Mouse (Mus musculus): ENCODE measurements at regions not wholly inside any gene's neighbourhood (a gene's known extent, or its start where the extent isn't known, plus 50 kb on each side); places are given as distances from the start of the nearest gene placed in this dataset.

DNA sequence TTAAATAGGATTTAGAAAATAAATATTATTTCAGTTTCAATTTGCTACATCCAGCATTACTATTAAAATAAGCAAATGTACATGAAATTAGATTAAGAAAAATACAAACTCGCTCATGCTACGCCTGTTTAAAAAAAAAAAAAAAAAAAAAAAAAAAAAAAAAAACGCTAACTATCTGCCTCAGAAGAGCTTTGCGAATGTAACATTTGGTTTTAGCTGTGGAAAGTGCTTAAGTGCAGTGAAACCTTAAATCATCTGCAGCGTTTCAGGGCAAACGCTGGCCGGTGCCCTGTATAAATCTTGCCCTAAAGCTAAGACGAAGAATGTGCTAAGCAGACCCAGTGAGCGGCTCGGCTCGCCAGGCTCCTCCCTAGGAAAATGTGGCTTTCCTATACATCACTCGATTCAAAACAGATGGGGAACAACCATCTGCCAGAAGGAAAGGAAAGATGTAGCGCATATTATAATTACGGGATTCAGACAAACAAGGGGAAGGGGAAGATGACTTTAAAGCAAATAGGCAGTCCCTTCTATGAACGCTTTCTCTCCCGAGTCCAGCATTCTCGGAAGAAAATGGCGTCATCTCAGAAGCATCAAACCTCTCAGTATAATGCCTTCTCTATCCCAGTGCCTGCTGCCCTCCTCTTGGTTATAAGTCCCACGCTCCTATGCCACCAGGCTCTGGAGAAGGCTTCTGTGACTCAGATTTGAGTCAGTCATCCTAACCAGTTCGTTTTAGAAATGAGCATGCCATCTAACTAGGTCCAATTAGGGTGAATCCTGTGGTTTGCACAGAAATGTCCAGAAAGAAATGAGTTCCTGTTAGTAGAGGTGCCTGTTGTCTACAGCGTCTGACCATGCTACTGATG, 105.2 kb upstream of the Supt20 start:
- Histone ChIP-seq H3K4me1 (ENCODE audit: insufficient read depth) (no peaks in the 10 kb centered on the region), H3K27ac (ENCODE audit: low read depth, low read length) (peak overlapping the region; percentile 80), H3K9ac (peak overlapping the region; percentile 37), H3K4me2 (ENCODE audit: low read depth) (no peak overlapping the region; the same call in 1 of the 2 replicates), H3K27me3 (ENCODE audit: insufficient read depth, low read length) (no peaks in the 10 kb centered on the region), H3K9me3 (ENCODE audit: low read length) (no peaks in the 10 kb centered on the region), H3K36me3 (ENCODE audit: insufficient read depth) (no peaks in the 10 kb centered on the region), H3K4me3 (ENCODE audit: low read depth, low read length) (0 out of 2 replicates have a peak overlapping the region, but pooled peaks have one; percentile 5)
- TF ChIP-seq CTCF (IDR thresholded peaks at IDR 0.05; ENCODE audit: low read depth): no peak
- WGBS: 64% methylated on average over 21 of the region's 21 CpGs
- DNase-seq (peak; percentile 79), ATAC-seq (peak; percentile 83)

DNA sequence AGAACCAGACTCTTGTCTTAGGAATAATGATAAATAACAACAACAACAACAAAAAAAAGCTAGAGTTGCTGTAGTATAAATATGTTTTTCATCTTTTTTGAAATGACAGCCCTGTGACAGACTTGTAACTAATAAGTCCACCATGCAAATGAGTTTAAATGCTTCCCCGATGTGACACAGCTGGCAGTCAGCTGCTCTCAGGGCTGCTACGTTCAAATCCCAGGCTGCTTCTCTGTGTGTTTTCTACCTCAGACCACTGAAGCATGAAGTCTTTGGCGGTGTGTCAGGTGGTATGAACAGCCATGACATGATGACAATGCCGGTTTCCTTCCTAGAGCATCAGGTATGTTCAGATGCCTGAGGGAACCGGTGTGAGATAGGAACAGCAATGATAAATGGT, 104.4 kb upstream of the Supt20 start:
- Histone ChIP-seq H3K9ac (no peak overlapping the region), H3K4me1 (ENCODE audit: insufficient read depth) (no peaks in the 10 kb centered on the region), H3K4me2 (ENCODE audit: low read depth) (no peak overlapping the region), H3K27me3 (ENCODE audit: insufficient read depth, low read length) (no peaks in the 10 kb centered on the region), H3K4me3 (ENCODE audit: low read depth, low read length) (no peak overlapping the region), H3K9me3 (ENCODE audit: low read length) (no peaks in the 10 kb centered on the region), H3K27ac (ENCODE audit: low read depth, low read length) (no peak overlapping the region), H3K36me3 (ENCODE audit: insufficient read depth) (no peaks in the 10 kb centered on the region)
- no peak for TF ChIP-seq CTCF (IDR thresholded peaks at IDR 0.05; ENCODE audit: low read depth)
- ATAC-seq: no peak
- 64% methylated on average over 5 of the region's 5 CpGs for WGBS
- no peak for DNase-seq

DNA sequence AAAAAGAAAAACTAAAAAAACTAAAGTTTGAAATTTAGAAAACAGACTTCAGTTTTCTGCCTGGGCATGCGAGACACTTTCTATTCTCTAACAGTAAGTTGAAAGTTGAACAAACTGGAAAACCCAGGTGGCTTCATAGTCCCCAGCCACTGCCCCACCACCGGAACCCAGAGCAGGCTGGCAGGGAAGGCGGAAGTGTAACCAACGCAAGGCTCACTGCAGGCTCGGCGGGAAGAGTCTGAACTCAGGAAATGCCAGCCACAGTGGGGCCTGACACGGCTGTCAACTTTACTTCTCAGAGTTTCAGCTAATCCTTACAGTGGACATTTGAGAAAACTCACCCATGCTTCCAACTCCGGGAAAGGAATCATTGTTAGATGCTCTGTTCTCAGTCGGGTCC, 102.6 kb upstream of the Supt20 start:
- DNase-seq (no peak), ATAC-seq (no peak)
- Histone ChIP-seq H3K27me3 (ENCODE audit: insufficient read depth, low read length) (no peaks in the 10 kb centered on the region), H3K27ac (ENCODE audit: low read depth, low read length) (no peak overlapping the region), H3K4me3 (ENCODE audit: low read depth, low read length) (no peak overlapping the region), H3K9ac (no peak overlapping the region), H3K4me1 (ENCODE audit: insufficient read depth) (no peaks in the 10 kb centered on the region), H3K9me3 (ENCODE audit: low read length) (no peaks in the 10 kb centered on the region), H3K4me2 (ENCODE audit: low read depth) (no peak overlapping the region), H3K36me3 (ENCODE audit: insufficient read depth) (no peaks in the 10 kb centered on the region)
- TF ChIP-seq CTCF (IDR thresholded peaks at IDR 0.05; ENCODE audit: low read depth): no peak
- WGBS: 84% methylated on average over 9 of the region's 9 CpGs

DNA sequence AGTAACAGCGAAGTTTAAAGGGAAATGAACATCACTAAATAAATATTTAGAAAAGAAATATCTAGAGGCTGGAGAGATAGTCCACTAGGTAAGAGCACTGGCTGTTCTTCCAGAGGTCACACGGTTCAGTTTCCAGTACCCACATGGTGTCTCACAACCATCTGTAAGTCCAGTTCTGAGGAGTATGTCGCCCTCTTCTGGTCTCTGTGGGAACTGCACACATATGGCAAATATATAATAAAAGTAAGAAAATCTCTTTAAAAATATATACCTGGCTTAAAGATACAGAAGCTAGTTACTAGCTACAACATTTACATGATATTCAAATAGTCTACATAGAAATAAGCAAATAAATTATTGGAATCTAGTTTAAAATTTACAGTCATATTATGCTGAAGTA, 101.4 kb upstream of the Supt20 start:
- 67% methylated on average over 3 of the region's 3 CpGs for WGBS
- no peak for ATAC-seq
- no peak overlapping the region for H3K4me3 ChIP-seq (ENCODE audit: low read depth, low read length)

DNA sequence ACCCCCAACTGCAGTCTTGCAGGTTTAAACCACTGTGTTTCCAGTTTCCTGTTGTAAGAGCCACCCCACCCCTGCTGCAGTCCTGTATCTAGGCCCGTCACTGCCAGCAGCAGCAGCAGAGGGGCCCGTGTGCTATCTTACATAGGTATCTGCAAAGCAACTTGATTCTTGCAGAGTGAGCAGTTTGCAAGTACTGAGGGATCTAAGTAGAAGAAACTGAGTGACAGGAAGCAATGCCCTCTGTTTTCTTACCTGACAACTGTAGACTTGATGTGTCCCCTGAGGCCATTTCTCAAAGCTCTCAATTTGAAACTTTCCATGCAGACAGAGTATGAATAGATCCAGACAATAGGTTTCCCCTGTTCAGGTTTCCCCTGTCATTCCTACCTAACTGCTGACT, 100.5 kb upstream of the Supt20 start:
- ATAC-seq (no peak), DNase-seq (no peak)
- Histone ChIP-seq H3K4me3 (ENCODE audit: low read depth, low read length) (no peak overlapping the region), H3K9ac (no peak overlapping the region), H3K27ac (ENCODE audit: low read depth, low read length) (no peak overlapping the region), H3K4me2 (ENCODE audit: low read depth) (no peak overlapping the region), H3K36me3 (ENCODE audit: insufficient read depth) (no peaks in the 10 kb centered on the region), H3K27me3 (ENCODE audit: insufficient read depth, low read length) (no peaks in the 10 kb centered on the region), H3K4me1 (ENCODE audit: insufficient read depth) (no peaks in the 10 kb centered on the region), H3K9me3 (ENCODE audit: low read length) (no peaks in the 10 kb centered on the region)
- WGBS: 81% methylated on average over 2 of the region's 2 CpGs
- no peak for TF ChIP-seq CTCF (IDR thresholded peaks at IDR 0.05; ENCODE audit: low read depth)

More for the DNA sequence above, 101.4 kb upstream of the Supt20 start:
- peak; percentile 30; the same call in 1 of the 2 replicates for TF ChIP-seq CTCF (IDR thresholded peaks at IDR 0.05; ENCODE audit: low read depth)
- no peak overlapping the region for H3K9ac ChIP-seq
- H3K27me3 ChIP-seq (ENCODE audit: insufficient read depth, low read length): no peaks in the 10 kb centered on the region
- no peaks in the 10 kb centered on the region for H3K4me1 ChIP-seq (ENCODE audit: insufficient read depth)
- H3K9me3 ChIP-seq (ENCODE audit: low read length): no peaks in the 10 kb centered on the region
- no peaks in the 10 kb centered on the region for H3K36me3 ChIP-seq (ENCODE audit: insufficient read depth)
- no peak for DNase-seq
- no peak overlapping the region for H3K27ac ChIP-seq (ENCODE audit: low read depth, low read length)
- no peak overlapping the region for H3K4me2 ChIP-seq (ENCODE audit: low read depth)

DNA sequence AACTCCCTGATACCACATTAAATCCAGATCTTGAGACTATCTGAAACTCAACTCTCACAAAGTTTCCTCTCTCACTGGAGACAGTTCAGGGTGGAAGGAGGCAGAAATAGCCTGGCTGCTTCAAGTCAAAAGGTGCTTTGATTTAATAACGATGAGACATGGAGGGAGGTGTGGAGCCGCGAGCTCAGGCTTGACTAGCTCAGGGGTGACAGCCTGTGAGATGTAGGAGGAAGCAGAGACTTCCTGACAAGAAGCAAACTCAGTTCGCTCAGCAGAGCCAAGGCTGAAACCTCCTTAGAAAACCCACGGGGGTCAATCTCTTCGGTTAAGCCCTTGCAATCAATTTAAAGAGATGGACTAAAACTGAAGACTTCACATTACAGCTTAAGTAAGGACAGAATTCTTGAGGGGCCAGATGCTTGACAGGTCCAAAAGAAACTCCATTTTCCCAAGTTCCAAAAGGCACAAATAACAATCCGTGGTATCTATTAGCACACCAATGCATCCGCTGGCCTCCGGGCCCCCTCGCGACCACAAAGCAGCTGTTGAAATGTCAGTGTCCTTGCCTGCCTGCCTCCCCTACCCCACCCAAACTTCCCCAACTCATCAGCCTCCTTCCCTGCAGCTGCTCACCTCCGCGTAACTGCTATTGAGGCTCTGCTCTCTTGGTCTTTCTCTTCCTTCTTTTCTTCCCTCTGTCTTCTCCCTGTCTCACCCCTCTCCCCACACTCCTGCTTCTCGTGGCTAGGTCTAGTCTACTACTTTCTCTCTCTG, 99.8 kb upstream of the Supt20 start:
- no peaks in the 10 kb centered on the region for H3K4me1 ChIP-seq (ENCODE audit: insufficient read depth)
- no peak for ATAC-seq
- DNase-seq: no peak
- no peaks in the 10 kb centered on the region for H3K27me3 ChIP-seq (ENCODE audit: insufficient read depth, low read length)
- no peak overlapping the region for H3K27ac ChIP-seq (ENCODE audit: low read depth, low read length)
- H3K36me3 ChIP-seq (ENCODE audit: insufficient read depth): no peaks in the 10 kb centered on the region
- H3K9ac ChIP-seq: no peak overlapping the region
- TF ChIP-seq CTCF (IDR thresholded peaks at IDR 0.05; ENCODE audit: low read depth): no peak
- 79% methylated on average over 14 of the region's 14 CpGs for WGBS
- H3K4me2 ChIP-seq (ENCODE audit: low read depth): no peak overlapping the region
- H3K9me3 ChIP-seq (ENCODE audit: low read length): no peaks in the 10 kb centered on the region
- H3K4me3 ChIP-seq (ENCODE audit: low read depth, low read length): no peak overlapping the region

DNA sequence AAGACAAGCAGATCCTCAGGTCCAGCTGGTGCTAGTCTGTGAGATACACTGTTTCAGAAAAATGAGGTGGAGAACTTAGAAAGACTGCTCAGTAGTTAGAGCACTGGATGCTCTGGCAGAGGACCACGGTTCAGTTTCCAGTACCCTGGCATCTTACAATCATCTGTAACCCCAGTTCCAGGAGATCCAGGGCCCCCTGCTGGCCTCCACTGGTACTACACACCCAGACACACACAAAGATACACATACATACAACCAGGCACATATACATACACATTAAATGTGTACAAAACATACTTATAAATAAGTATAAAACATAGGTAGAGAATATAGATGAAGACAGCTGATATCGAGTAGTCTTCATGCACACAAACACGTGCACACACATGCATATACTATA, 97.4 kb upstream of the Supt20 start:
- Histone ChIP-seq H3K36me3 (ENCODE audit: insufficient read depth) (no peaks in the 10 kb centered on the region), H3K9ac (no peak overlapping the region), H3K27me3 (ENCODE audit: insufficient read depth, low read length) (no peaks in the 10 kb centered on the region), H3K9me3 (ENCODE audit: low read length) (no peaks in the 10 kb centered on the region), H3K4me3 (ENCODE audit: low read depth, low read length) (no peak overlapping the region), H3K4me1 (ENCODE audit: insufficient read depth) (no peaks in the 10 kb centered on the region), H3K4me2 (ENCODE audit: low read depth) (no peak overlapping the region), H3K27ac (ENCODE audit: low read depth, low read length) (no peak overlapping the region)
- 89% methylated on average over 3 of the region's 3 CpGs for WGBS
- ATAC-seq (no peak), DNase-seq (no peak)
- TF ChIP-seq CTCF (IDR thresholded peaks at IDR 0.05; ENCODE audit: low read depth): peak; percentile 22; the same call in 1 of the 2 replicates

All from forebrain, postnatal 0 days (tissue).